Mouse (Mus musculus): ENCODE measurements around the gene Gm20498. TPM values are rescaled to one million over a fixed set of nuclear protein-coding genes. Genes with fewer than 3 reads are reported as not detected.

Gene Gm20498
- polyA plus RNA-seq, 1 experiment: 6.1 TPM

DNA sequence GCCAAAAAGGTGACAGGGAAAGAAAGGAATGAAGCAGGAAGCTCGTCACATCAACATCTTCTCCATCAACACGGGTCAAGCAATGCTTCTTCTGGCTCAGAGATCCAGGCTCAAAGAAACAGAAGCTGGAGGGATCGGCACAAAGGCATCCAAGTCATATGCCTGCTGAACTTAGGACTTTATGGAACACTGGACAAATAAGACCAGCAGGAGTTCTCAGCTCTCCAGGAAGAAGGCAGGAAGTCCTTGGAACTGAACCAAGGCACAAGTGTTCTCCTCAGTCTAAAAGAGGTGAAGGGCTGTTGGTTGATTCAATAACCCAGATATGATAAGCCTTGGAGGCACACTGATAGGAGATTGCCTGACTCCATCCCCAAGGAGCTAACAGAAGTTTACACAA, 207.7 kb downstream of the Gm20498 start:
- no peak overlapping the region for H3K27ac ChIP-seq (ENCODE audit: control insufficient read depth, insufficient read depth, low read depth, low read length, poor library complexity)
- TF ChIP-seq CTCF (IDR thresholded peaks at IDR 0.05; ENCODE audit: control insufficient read depth, insufficient read depth, low read length): no peak
- TF ChIP-seq POLR2A (IDR thresholded peaks at IDR 0.05; ENCODE audit: borderline replicate concordance, control insufficient read depth, low read depth, low read length): no peak
- H3K4me1 ChIP-seq (ENCODE audit: control insufficient read depth, insufficient read depth, low read length): no peaks in the 10 kb centered on the region
- WGBS: 73% methylated on average over 3 of the region's 3 CpGs
- H3K4me3 ChIP-seq (replicated peaks; ENCODE audit: control insufficient read depth, low read depth, low read length): no peak overlapping the region

DNA sequence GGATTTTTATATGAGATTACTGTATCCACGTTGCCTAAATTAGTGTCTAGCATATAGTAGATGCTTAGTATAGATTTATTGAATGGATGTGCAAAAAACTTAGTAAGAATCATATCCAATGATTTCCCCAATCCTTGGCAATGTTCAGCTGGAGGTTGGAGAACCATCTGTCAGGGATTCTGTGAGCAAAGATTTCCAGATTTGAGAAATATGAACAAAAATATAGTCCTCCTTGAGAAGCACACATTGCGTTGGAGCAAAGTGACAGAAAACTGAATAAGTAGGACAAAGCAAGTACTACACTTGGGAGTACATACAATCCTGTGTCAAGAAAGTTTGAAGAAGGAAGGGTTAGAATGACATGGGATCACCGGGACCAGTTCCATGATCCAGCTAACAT, 208.6 kb downstream of the Gm20498 start:
- Histone ChIP-seq H3K4me3 (replicated peaks; ENCODE audit: control insufficient read depth, low read depth, low read length) (no peak overlapping the region), H3K27ac (ENCODE audit: control insufficient read depth, insufficient read depth, low read depth, low read length, poor library complexity) (no peak overlapping the region), H3K4me1 (ENCODE audit: control insufficient read depth, insufficient read depth, low read length) (no peaks in the 10 kb centered on the region)
- WGBS: 85% methylated on average over 3 of the region's 3 CpGs
- TF ChIP-seq CTCF (IDR thresholded peaks at IDR 0.05; ENCODE audit: control insufficient read depth, insufficient read depth, low read length) (no peak), POLR2A (IDR thresholded peaks at IDR 0.05; ENCODE audit: borderline replicate concordance, control insufficient read depth, low read depth, low read length) (no peak)

GRCm38 (mm10) chr12:81321021-81321420, 211.7 kb downstream of the Gm20498 start:
- no peaks in the 10 kb centered on the region for H3K4me1 ChIP-seq (ENCODE audit: control insufficient read depth, insufficient read depth, low read length)
- WGBS: 94% methylated on average over 1 of the region's 1 CpGs
- TF ChIP-seq CTCF (IDR thresholded peaks at IDR 0.05; ENCODE audit: control insufficient read depth, insufficient read depth, low read length) (no peak), POLR2A (IDR thresholded peaks at IDR 0.05; ENCODE audit: borderline replicate concordance, control insufficient read depth, low read depth, low read length) (no peak)
- H3K4me3 ChIP-seq (replicated peaks; ENCODE audit: control insufficient read depth, low read depth, low read length): no peak overlapping the region
- H3K27ac ChIP-seq (ENCODE audit: control insufficient read depth, insufficient read depth, low read depth, low read length, poor library complexity): no peak overlapping the region

DNA sequence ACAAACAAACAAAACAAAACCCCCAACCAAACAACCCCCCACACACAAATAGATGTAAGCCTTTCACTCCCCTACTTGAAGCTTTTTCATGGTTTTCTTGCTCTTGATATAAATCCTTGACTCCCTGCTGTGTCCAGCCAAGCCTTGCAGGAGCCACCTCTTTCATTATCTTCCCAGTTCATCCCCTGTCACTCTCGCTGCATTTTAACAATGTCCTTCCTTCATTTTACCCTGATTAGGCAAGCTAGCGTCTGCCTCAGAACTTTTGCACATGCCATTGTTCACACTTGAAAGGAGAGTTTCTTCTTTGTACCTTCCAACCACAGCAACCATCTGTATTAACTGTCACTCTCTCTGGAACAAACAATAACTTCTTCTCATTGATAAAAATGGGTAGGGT, 214.9 kb downstream of the Gm20498 start:
- no peaks in the 10 kb centered on the region for H3K4me1 ChIP-seq (ENCODE audit: control insufficient read depth, insufficient read depth, low read length)
- H3K27ac ChIP-seq (ENCODE audit: control insufficient read depth, insufficient read depth, low read depth, low read length, poor library complexity): no peak overlapping the region
- 59% methylated on average over 2 of the region's 2 CpGs for WGBS
- H3K4me3 ChIP-seq (replicated peaks; ENCODE audit: control insufficient read depth, low read depth, low read length): no peak overlapping the region
- no peak for TF ChIP-seq POLR2A (IDR thresholded peaks at IDR 0.05; ENCODE audit: borderline replicate concordance, control insufficient read depth, low read depth, low read length)
- no peak for TF ChIP-seq CTCF (IDR thresholded peaks at IDR 0.05; ENCODE audit: control insufficient read depth, insufficient read depth, low read length)

- WGBS: 79% methylated on average over 5 of the region's 5 CpGs
- TF ChIP-seq POLR2A (IDR thresholded peaks at IDR 0.05; ENCODE audit: borderline replicate concordance, control insufficient read depth, low read depth, low read length) (no peak), CTCF (IDR thresholded peaks at IDR 0.05; ENCODE audit: control insufficient read depth, insufficient read depth, low read length) (no peak)
- H3K4me1 ChIP-seq (ENCODE audit: control insufficient read depth, insufficient read depth, low read length): no peaks in the 10 kb centered on the region
- no peak overlapping the region for H3K4me3 ChIP-seq (replicated peaks; ENCODE audit: control insufficient read depth, low read depth, low read length)
- H3K27ac ChIP-seq (ENCODE audit: control insufficient read depth, insufficient read depth, low read depth, low read length, poor library complexity): no peak overlapping the region
Measured at GRCm38 (mm10) chr12:81315953-81316352, 216.8 kb downstream of the Gm20498 start.

Other genes starting within 250 kb of the Gm20498 start
- gene Slc8a3, start 199.7 kb downstream of the Gm20498 start, polyA plus RNA-seq (2011; ENCODE audit: insufficient read depth, insufficient read length, low replicate concordance, missing spikeins): 0.82 TPM in 1 of 2 replicates, not detected in the other
- 1.1 TPM in 1 of 2 replicates, not detected in the other for gene Gm4787, start 153.4 kb downstream of the Gm20498 start, polyA plus RNA-seq (2011; ENCODE audit: insufficient read depth, insufficient read length, low replicate concordance, missing spikeins)
- gene Adam4, start 111.0 kb downstream of the Gm20498 start, polyA plus RNA-seq (2011; ENCODE audit: insufficient read depth, insufficient read length, low replicate concordance, missing spikeins): 0.52 and 1.5 TPM in 2 replicates
- gene Cox16, start 47.8 kb downstream of the Gm20498 start, polyA plus RNA-seq (2011; ENCODE audit: insufficient read depth, insufficient read length, low replicate concordance, missing spikeins): 53.3 and 71.8 TPM in 2 replicates
- gene Synj2bp, start within 50 bp of the Gm20498 start, polyA plus RNA-seq (2011; ENCODE audit: insufficient read depth, insufficient read length, low replicate concordance, missing spikeins): 15.9 and 16.7 TPM in 2 replicates
- 1.2 TPM in 1 of 2 replicates, not detected in the other for gene Adam21, start 35.6 kb upstream of the Gm20498 start, polyA plus RNA-seq (2011; ENCODE audit: insufficient read depth, insufficient read length, low replicate concordance, missing spikeins)
- gene Med6, start 62.1 kb upstream of the Gm20498 start, polyA plus RNA-seq (2011; ENCODE audit: insufficient read depth, insufficient read length, low replicate concordance, missing spikeins): 32.8 and 51.8 TPM in 2 replicates
- not detected in 2 replicates for gene Ttc9, start 98.3 kb upstream of the Gm20498 start, polyA plus RNA-seq (2011; ENCODE audit: insufficient read depth, insufficient read length, low replicate concordance, missing spikeins)
- 3.9 and 5.7 TPM in 2 replicates for gene Map3k9, start 248.3 kb upstream of the Gm20498 start, polyA plus RNA-seq (2011; ENCODE audit: insufficient read depth, insufficient read length, low replicate concordance, missing spikeins)